ENCODE assay signal across 7 mouse cellular contexts in genomic region chr11:4594608-4595500, GRCm38 (mm10). TPM values are rescaled to one million over a fixed set of nuclear protein-coding genes. Genes with fewer than 3 reads are reported as not detected.
DNase-seq lines count a peak whose midpoint lies in the region; ATAC-seq and TF ChIP-seq lines count a peak whose summit lies in the region.

Gene Mtmr3 (minus strand): TSS chr11:4594863.

- DNase-seq in adrenal gland, adult 8-10 months = peak; percentile 91
- DNase-seq in embryo, embryonic 9.5 days (ENCODE audit: extremely low spot score) = peak; percentile 98
- DNase-seq in gonadal fat pad, adult 2 months (ENCODE audit: low read depth) = no peak
- DNase-seq in left cerebral cortex, postnatal 4 days = peak; percentile 97

- intact Hi-C loops in left cerebral cortex, postnatal 4 days (cut with DNase I) = no loop called here

- H3K4me3 ChIP-seq in intestine, postnatal 0 days (ENCODE audit: low read depth, low read length) = peak within 1 kb of the TSS; percentile 83
- peak within 1 kb of the TSS; percentile 96 for H3K4me3 ChIP-seq in midbrain, embryonic 12.5 days
- H3K4me3 ChIP-seq in small intestine, adult 2 months (ENCODE audit: low read depth, low read length) = peak within 1 kb of the TSS; percentile 93

- no peaks in the 10 kb centered on the region for H3K9me3 ChIP-seq in intestine, postnatal 0 days (ENCODE audit: control insufficient read depth)
- H3K9me3 ChIP-seq in midbrain, embryonic 12.5 days = no peaks in the 10 kb centered on the region

- ATAC-seq in intestine, postnatal 0 days = peak; percentile 97
- ATAC-seq in midbrain, embryonic 12.5 days (ENCODE audit: low FRiP score, low read depth) = peak; percentile 95

- peak; percentile 42; the same call in 1 of the 2 replicates for TF ChIP-seq POLR2A in small intestine, adult 2 months (IDR thresholded peaks at IDR 0.05; ENCODE audit: low read depth, low read length)

- peak within 1 kb of the TSS; percentile 66 for H3K4me2 ChIP-seq in intestine, postnatal 0 days (replicated peaks; ENCODE audit: low read depth)
- H3K4me2 ChIP-seq in midbrain, embryonic 12.5 days (replicated peaks) = peak within 1 kb of the TSS; percentile 60

- peak within 1 kb of the TSS; percentile 99 for H3K9ac ChIP-seq in intestine, postnatal 0 days (ENCODE audit: low read depth, low read length)
- H3K9ac ChIP-seq in midbrain, embryonic 12.5 days (replicated peaks) = peak within 1 kb of the TSS; percentile 95

- 4% methylated on average over 51 of the region's 53 CpGs for WGBS in intestine, postnatal 0 days
- whole genome bisulfite sequencing in midbrain, embryonic 12.5 days = 6% methylated on average over 44 of the region's 53 CpGs
- WGBS in small intestine, adult 2 months = 3% methylated on average over 53 of the region's 53 CpGs

- H3K4me1 ChIP-seq in intestine, postnatal 0 days (replicated peaks; ENCODE audit: control insufficient read depth, insufficient read depth, low read length) = 0 out of 2 replicates have a peak, but pooled peaks cover 3% of the 10 kb centered on the region
- peaks cover 9% of the 10 kb centered on the region for H3K4me1 ChIP-seq in midbrain, embryonic 12.5 days
- H3K4me1 ChIP-seq in small intestine, adult 2 months (ENCODE audit: control insufficient read depth, insufficient read depth, insufficient read length, low read length) = no peaks in the 10 kb centered on the region; the same call in 1 of the 2 replicates

- no peaks in the 10 kb centered on the region for H3K27me3 ChIP-seq in intestine, postnatal 0 days (replicated peaks; ENCODE audit: control insufficient read depth, insufficient read depth, low read length)
- no peaks in the 10 kb centered on the region for H3K27me3 ChIP-seq in midbrain, embryonic 12.5 days
- no peaks in the 10 kb centered on the region for H3K27me3 ChIP-seq in small intestine, adult 2 months (ENCODE audit: control insufficient read depth, insufficient read depth, low read length)

- no peaks in the 10 kb centered on the region for H3K36me3 ChIP-seq in intestine, postnatal 0 days (ENCODE audit: control insufficient read depth, insufficient read depth)
- H3K36me3 ChIP-seq in midbrain, embryonic 12.5 days = no peaks in the 10 kb centered on the region
- H3K36me3 ChIP-seq in small intestine, adult 2 months (ENCODE audit: control insufficient read depth, insufficient read depth, low read length) = no peaks in the 10 kb centered on the region

- H3K27ac ChIP-seq in intestine, postnatal 0 days (ENCODE audit: low read depth, low read length) = peak within 1 kb of the TSS; percentile 91
- peak within 1 kb of the TSS; percentile 95 for H3K27ac ChIP-seq in midbrain, embryonic 12.5 days (replicated peaks)
- H3K27ac ChIP-seq in small intestine, adult 2 months (ENCODE audit: insufficient read depth, low read depth, low read length) = peak within 1 kb of the TSS; percentile 78

- TF ChIP-seq CTCF in intestine, postnatal 0 days (IDR thresholded peaks at IDR 0.05; ENCODE audit: low read depth) = no peak
- TF ChIP-seq CTCF in small intestine, adult 2 months (IDR thresholded peaks at IDR 0.05; ENCODE audit: extremely low read depth, insufficient read length, insufficient replicate concordance, low read depth, low read length) = no peak

RNA-seq across cellular contexts. Expression of gene Mtmr3, which starts in this region (rescaled TPM):
- 10 to 100 TPM; 60.9 to 82.3 (median 74.2) TPM for total RNA-seq in adrenal gland, adult 8-10 months (2022)
- polyA plus RNA-seq in gonadal fat pad, adult 2 months (2012; rRNA removed) = 33.3 and 34.1 TPM in 2 replicates
- 9.8 and 10.0 TPM in 2 replicates for polyA plus RNA-seq in intestine, postnatal 0 days (2015; fragmentation: Nextera tagmentation; extraction: Ambion mirVana)
- 10 to 100 TPM; 74.2 to 76.6 TPM for total RNA-seq in left cerebral cortex, postnatal 4 days (2021)
- polyA plus RNA-seq in midbrain, embryonic 12.5 days (2016; fragmentation: Nextera tagmentation; extraction: Ambion mirVana) = 49.2 and 49.8 TPM in 2 replicates
- 10.4 and 19.6 TPM in 2 replicates for polyA plus RNA-seq in small intestine, adult 2 months (2012; rRNA removed)
